Mouse (Mus musculus) liver, adult 2 months (tissue): ENCODE data around the gene Scml4. TPM values are rescaled to one million over a fixed set of nuclear protein-coding genes. Genes with fewer than 3 reads are reported as not detected.

Experiments used
- DNase-seq: peaks from one replicate; pipeline ENCODE4 v3.0.0-alpha.2; 2011; ENCODE audit warnings: low read depth, low spot score; ENCODE audit errors: extremely low read depth
- H3K27ac ChIP-seq: fragments of 200-500 bp; replicated peaks from 2 replicates; pipeline ENCODE4 v1.5.1; 2012; ENCODE audit warnings: low read depth, mild to moderate bottlenecking, control low read depth, inconsistent platforms, low read length; ENCODE audit not compliant: insufficient read depth
- H3K27me3 ChIP-seq: fragments of 200-500 bp; 2 replicates; pipeline ENCODE4 v1.6.1; 2012; ENCODE audit warnings: mild to moderate bottlenecking, moderate library complexity, low read length, inconsistent platforms; ENCODE audit not compliant: control insufficient read depth, insufficient read depth
- H3K36me3 ChIP-seq: fragments of 200-500 bp; 2 replicates; pipeline ENCODE4 v1.6.1; 2012; ENCODE audit warnings: low read length, inconsistent platforms; ENCODE audit not compliant: control insufficient read depth, insufficient read depth
- H3K4me1 ChIP-seq: fragments of 200-500 bp; 2 replicates; pipeline ENCODE4 v1.6.1; 2011; ENCODE audit warnings: low read length; ENCODE audit not compliant: control insufficient read depth, insufficient read depth
- H3K4me3 ChIP-seq: fragments of 200-500 bp; 2 replicates; pipeline ENCODE4 v1.5.1; 2011; ENCODE audit warnings: low read depth, mild to moderate bottlenecking, control low read depth, low read length, moderate library complexity; ENCODE audit not compliant: insufficient read depth
- H3K79me2 ChIP-seq: fragments of 200-500 bp; 2 replicates; pipeline ENCODE4 v1.6.1; 2012; ENCODE audit warnings: inconsistent platforms, mild to moderate bottlenecking, low read length, moderate library complexity; ENCODE audit not compliant: control insufficient read depth, insufficient read depth
- H3K9ac ChIP-seq: fragments of 200-500 bp; 2 replicates; pipeline ENCODE4 v1.6.1; 2012; ENCODE audit warnings: low read depth, mild to moderate bottlenecking, control low read depth, inconsistent platforms, low read length
- CTCF ChIP-seq: fragments of 200-500 bp; IDR thresholded peaks from 2 replicates; pipeline ENCODE4 v1.5.1; 2011; ENCODE audit warnings: low read depth, low read length, control low read depth
- POLR2A ChIP-seq: fragments of 200-500 bp; IDR thresholded peaks from 2 replicates; pipeline ENCODE4 v1.6.1; 2011; ENCODE audit warnings: low read length, control low read depth; ENCODE audit not compliant: insufficient read depth; ENCODE audit errors: extremely low read depth
- WGBS: fragments of 180-500 bp; shearing (Covaris S2); methylation state at CpG from one replicate; pipeline ENCODE4 v1.1.7; 2018; 5-methylcytosine and 5-hydroxymethylcytosine counted together
- polyA plus RNA-seq: library from polyadenylated mRNA; depleted of rRNA; stranded (reverse); fragments of >200 nt; gene quantifications from 2 replicates; pipeline ENCODE4 v1.2.3, GENCODE M21; 2012; rRNA removed
- total RNA-seq: library from RNA; depleted of rRNA; stranded (reverse); fragments of >200 nt; gene quantifications from 2 replicates; pipeline ENCODE4 v1.2.3, GENCODE M21; 2014; rRNA removed

Gene Scml4
- total and polyA plus RNA-seq, 2 experiments: 0.28 to 0.50 TPM

DNA sequence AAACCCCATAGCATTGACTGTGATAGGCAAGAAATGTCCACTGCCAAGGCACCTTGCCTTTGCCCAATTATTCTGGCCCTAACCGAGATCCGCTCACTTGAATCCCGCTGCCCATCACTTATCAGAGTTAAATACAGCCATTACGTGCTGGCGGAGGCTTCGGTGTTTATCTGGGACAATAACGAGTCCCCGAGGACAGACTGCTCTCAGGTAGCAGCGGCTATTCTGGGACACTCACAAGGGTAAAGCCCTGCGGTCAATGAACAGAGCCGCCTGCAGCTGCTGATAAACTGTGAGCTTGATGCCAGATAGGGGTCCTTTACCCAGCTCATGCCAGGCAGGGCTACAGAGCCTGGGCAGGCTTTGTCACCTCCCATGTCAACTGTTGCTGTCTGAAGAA lies 147.9 kb downstream of the Scml4 start:
- no peak for TF ChIP-seq CTCF
- no peak for TF ChIP-seq POLR2A
- Histone ChIP-seq H3K27me3 (no peaks in the 10 kb centered on the region), H3K36me3 (no peaks in the 10 kb centered on the region), H3K4me1 (no peaks in the 10 kb centered on the region), H3K27ac (no peak overlapping the region), H3K9ac (no peak overlapping the region), H3K4me3 (no peak overlapping the region), H3K79me2 (no peaks in the 10 kb centered on the region)
- 59% methylated on average over 11 of the region's 11 CpGs for WGBS
- no peak for DNase-seq

Other genes starting within 250 kb of the Scml4 start
- 36.7 and 42.8 TPM in 2 replicates for gene Sec63, start 98.9 kb upstream of the Scml4 start, total RNA-seq
- 12.5 and 13.6 TPM in 2 replicates for gene Sec63, start 98.9 kb upstream of the Scml4 start, polyA plus RNA-seq